8 mouse cellular contexts compared by ENCODE assay signal in genomic region chr11:5260942-5261459, GRCm38 (mm10). TPM values are rescaled to one million over a fixed set of nuclear protein-coding genes. Genes with fewer than 3 reads are reported as not detected.
A peak's percentile ranks its signal among the peaks of the same experiment; 100 is the strongest.
DNase-seq lines count a peak whose midpoint lies in the region; ATAC-seq lines count a peak whose summit lies in the region.

No protein-coding gene starts in this region.

- 1% methylated on average over 35 of the region's 42 CpGs for WGBS in heart, embryonic 11.5 days (ENCODE audit: insufficient replicate concordance)
- WGBS in kidney, embryonic 16.5 days, result under 1% methylated on average over 41 of the region's 42 CpGs

- peak overlapping the region; percentile 82 for H3K4me2 ChIP-seq in heart, embryonic 11.5 days
- peak overlapping the region; percentile 86 for H3K4me2 ChIP-seq in kidney, embryonic 16.5 days (replicated peaks; ENCODE audit: low read depth, low read length)

- DNase-seq in 416B (ENCODE audit: low read depth) (peak; percentile 46), MEL-GATA-1-ER (ENCODE audit: extremely low read depth, low read depth) (peak; percentile 6)
- peak; percentile 54 for DNase-seq in lung, postnatal 36 days
- peak; percentile 2 for DNase-seq in spleen, adult 12 weeks (ENCODE audit: low spot score)
- DNase-seq in layer of hippocampus, postnatal 14 days (ENCODE audit: low spot score in 2 of 2), result no peak

- H3K4me1 ChIP-seq in heart, embryonic 11.5 days (ENCODE audit: control insufficient read depth, insufficient read depth, low read length), result peaks cover 20% of the 10 kb centered on the region
- peaks cover 34% of the 10 kb centered on the region for H3K4me1 ChIP-seq in kidney, embryonic 16.5 days (ENCODE audit: insufficient read depth, low read length)

- H3K9me3 ChIP-seq in heart, embryonic 11.5 days (replicated peaks; ENCODE audit: control insufficient read depth, low read length), result no peaks in the 10 kb centered on the region
- no peaks in the 10 kb centered on the region for H3K9me3 ChIP-seq in kidney, embryonic 16.5 days (ENCODE audit: low read length)

- peak overlapping the region; percentile 91 for H3K9ac ChIP-seq in heart, embryonic 11.5 days (ENCODE audit: low read depth, low read length)
- H3K9ac ChIP-seq in kidney, embryonic 16.5 days (replicated peaks; ENCODE audit: low read length), result peak overlapping the region; percentile 90

- H3K27ac ChIP-seq in heart, embryonic 11.5 days (ENCODE audit: low read depth, low read length), result peak overlapping the region; percentile 75
- H3K27ac ChIP-seq in kidney, embryonic 16.5 days (ENCODE audit: low read length), result peak overlapping the region; percentile 80

- H3K27me3 ChIP-seq in heart, embryonic 11.5 days (ENCODE audit: control insufficient read depth, insufficient read depth, low read length), result no peaks in the 10 kb centered on the region
- no peaks in the 10 kb centered on the region for H3K27me3 ChIP-seq in kidney, embryonic 16.5 days (ENCODE audit: insufficient read depth, low read length)

- 0 out of 2 replicates have a peak, but pooled peaks cover 2% of the 10 kb centered on the region for H3K36me3 ChIP-seq in heart, embryonic 11.5 days (ENCODE audit: control insufficient read depth, insufficient read depth, low read length)
- H3K36me3 ChIP-seq in kidney, embryonic 16.5 days (ENCODE audit: insufficient read depth, low read length), result no peaks in the 10 kb centered on the region

- ATAC-seq in common myeloid progenitor, adult 5-6 weeks (replicated peaks; ENCODE audit: low read depth, poor library complexity, severe bottlenecking), result peak; percentile 47; the same call in 1 of the 2 replicates
- peak; percentile 3; the same call in 1 of the 2 replicates for ATAC-seq in heart, embryonic 11.5 days (replicated peaks; ENCODE audit: insufficient number of reproducible peaks, low FRiP score, low TSS enrichment)
- peak; percentile 56 for ATAC-seq in kidney, embryonic 16.5 days (ENCODE audit: low FRiP score, low TSS enrichment)

- H3K4me3 ChIP-seq in heart, embryonic 11.5 days (ENCODE audit: low read depth, low read length), result peak overlapping the region; percentile 90
- peak overlapping the region; percentile 82 for H3K4me3 ChIP-seq in kidney, embryonic 16.5 days (ENCODE audit: low read length)

RNA-seq across cellular contexts. Expression of gene Kremen1, which starts 0.4 kb away (rescaled TPM):
- total RNA-seq in common myeloid progenitor, adult 5-6 weeks (2017), result 1.3 and 2.8 TPM in 2 replicates
- polyA plus RNA-seq in heart, embryonic 11.5 days (2014; fragmentation: Nextera tagmentation; extraction: Ambion mirVana), result 16.3 and 21.7 TPM in 2 replicates
- 25.9 and 27.5 TPM in 2 replicates for polyA plus RNA-seq in kidney, embryonic 16.5 days (2015; fragmentation: Nextera tagmentation; extraction: Ambion mirVana)
- total RNA-seq in layer of hippocampus, postnatal 14 days (2021), result 10 to 100 TPM; 10.7 to 11.6 TPM

Comparison
In these comparisons a context has a peak if more than half of its experiments do, and no peak if none do; other contexts are left out.
1. DNase-seq: peak in 416B (single experiment), MEL-GATA-1-ER (single experiment), lung, postnatal 36 days (single experiment) and spleen, adult 12 weeks (single experiment); none in layer of hippocampus, postnatal 14 days (0 of 2).
2. ATAC-seq: peak in every context shown above with its lines; median percentile 56 in kidney, embryonic 16.5 days; 47 in common myeloid progenitor, adult 5-6 weeks; 3 in heart, embryonic 11.5 days.